Mouse (Mus musculus) gastrocnemius, postnatal 4 days (tissue): ENCODE measurements around the gene Jazf1. TPM values are rescaled to one million over a fixed set of nuclear protein-coding genes. Genes with fewer than 3 reads are reported as not detected.

Experiments
- DNase-seq, 2 experiments: peaks; one replicate each; pipeline ENCODE4 v3.0.0; 2021 to 2022; ENCODE audit warnings: low spot score in 2 of 2, mixed read lengths in 2 of 2
- total RNA-seq, 2 experiments: library from RNA; stranded (reverse); gene quantifications; 2 replicates each; pipeline ENCODE4 v1.2.3; 2021

Gene Jazf1
- total RNA-seq, 2 experiments from 2014 or later: 10.7 to 11.6 TPM

GRCm38 (mm10) chr6:52724805-52725439 is 343.5 kb downstream of the Jazf1 start:
- DNase-seq: peak; percentile 24 to 57

Other genes with a start within 250 kb of the Jazf1 start
- gene Creb5, start 218.6 kb upstream of the Jazf1 start, total RNA-seq: 10 to 100 TPM; 29.0 to 33.0 TPM